Mouse (Mus musculus) right cerebral cortex, postnatal 10 days (tissue): ENCODE measurements at regions not wholly inside any gene's neighbourhood (a gene's known extent, or its start where the extent isn't known, plus 50 kb on each side); places are given as distances from the start of the nearest gene placed in this dataset.

ENCODE experiments used
- DNase-seq, 2 experiments: peaks; one replicate each; pipeline ENCODE4 v3.0.0; 2021; ENCODE audit warnings: low spot score in 2 of 2

DNA sequence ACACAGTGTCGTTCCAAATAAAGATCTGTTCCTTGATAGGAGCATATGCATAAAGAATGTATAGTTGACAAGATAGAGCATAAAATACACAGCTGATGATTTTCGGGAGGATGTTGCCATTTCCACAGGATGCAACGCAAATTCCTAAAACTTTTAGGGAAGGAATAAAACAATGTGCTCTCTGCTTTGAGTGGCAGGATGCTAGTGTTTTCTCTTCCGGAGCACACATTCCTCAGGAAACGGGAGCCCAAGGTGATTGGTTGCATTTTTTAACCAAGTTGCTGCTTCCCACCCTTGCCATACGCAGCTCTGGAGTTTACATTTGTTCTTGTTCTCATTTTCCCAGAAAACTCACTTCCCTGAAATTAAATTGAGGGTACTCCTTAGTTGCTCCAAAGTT is 116.8 kb upstream of the Arhgap28 start:
- DNase-seq, result no peak

DNA sequence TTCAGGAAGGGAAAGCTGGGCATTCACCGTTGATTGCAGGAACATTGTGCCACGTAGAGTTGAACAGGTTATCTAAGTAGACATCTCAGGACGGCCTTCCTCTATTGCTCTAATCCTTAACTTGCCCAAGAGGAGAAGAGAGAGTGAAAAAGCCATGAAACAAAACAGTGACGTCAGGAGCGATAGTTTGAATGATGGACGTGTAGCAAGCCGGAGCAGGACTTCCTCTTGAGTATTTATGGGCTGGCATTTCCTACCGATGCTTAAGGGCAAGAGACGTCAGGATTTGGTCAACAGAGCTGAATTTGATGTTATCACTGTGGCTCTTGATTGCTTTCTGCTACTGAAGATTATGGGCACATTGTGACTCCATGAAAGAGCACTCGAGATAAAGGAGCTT is 130.5 kb upstream of the Arhgap28 start:
- no peak for DNase-seq

DNA sequence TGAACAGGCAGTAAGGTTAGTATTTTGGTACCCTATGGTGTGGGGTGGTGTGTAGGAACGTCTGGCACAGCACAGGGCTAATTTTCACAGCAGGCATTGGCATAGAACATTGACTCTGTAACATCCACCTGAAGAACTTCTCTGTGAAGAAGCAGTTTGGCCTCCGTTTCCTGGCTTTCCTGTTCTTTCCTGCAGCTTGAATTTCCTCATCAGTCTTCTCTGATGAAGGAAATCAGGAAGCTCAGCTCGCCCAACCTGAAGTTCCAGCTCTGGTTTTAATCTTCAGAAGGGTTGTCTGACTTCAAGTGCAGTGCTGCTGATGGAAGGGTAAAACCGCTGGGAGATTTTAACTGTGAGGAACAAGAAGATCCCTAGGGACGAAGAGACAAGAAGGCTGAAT is 131.5 kb upstream of the Arhgap28 start:
- DNase-seq, result no peak

DNA sequence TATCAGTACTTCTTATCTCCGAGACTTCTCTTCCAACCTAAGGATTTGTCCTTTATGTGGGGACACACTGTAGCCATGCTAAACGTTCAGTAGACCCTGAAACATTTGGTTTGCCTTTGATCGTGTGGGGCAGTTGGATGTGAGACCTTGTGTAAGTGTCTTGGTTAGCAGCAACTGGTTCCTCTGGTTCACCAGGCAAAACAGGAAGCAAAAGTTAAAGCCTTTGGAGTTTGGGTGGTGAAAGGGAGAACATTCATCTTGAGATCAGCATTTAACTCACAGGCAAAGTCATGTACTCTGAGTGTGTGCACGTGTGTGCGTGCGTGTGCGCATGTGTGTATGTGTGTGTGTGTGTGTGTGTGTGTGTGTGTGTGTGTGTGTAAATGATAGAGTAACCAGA is 130.3 kb upstream of the L3mbtl4 start:
- DNase-seq, result no peak

DNA sequence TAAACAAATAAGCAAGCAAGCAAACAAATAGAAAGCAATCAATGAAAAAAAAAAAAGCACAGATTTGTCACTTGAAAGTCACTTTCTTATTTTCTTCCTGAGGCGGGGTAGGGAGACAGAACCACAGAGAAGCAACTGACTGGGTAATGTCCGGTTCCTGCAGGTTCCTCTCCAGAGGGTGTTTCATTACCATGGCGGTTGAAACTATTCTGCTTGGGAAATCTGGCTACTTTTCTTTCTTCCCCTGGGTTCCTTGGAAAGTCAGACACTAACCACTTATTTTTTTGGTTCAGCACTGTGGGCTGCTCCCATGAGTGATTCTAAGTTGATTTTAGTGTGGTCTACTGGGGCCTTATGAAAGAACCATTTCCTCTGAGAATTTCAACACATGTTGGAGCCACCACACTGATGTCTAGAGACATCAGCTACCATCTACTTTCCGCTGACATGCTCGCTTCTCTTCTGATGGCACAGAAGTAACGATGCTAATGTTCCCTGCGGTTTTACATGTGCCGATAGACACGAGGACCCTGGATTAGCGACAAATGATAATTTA is 124.3 kb upstream of the L3mbtl4 start:
- DNase-seq, result no peak

DNA sequence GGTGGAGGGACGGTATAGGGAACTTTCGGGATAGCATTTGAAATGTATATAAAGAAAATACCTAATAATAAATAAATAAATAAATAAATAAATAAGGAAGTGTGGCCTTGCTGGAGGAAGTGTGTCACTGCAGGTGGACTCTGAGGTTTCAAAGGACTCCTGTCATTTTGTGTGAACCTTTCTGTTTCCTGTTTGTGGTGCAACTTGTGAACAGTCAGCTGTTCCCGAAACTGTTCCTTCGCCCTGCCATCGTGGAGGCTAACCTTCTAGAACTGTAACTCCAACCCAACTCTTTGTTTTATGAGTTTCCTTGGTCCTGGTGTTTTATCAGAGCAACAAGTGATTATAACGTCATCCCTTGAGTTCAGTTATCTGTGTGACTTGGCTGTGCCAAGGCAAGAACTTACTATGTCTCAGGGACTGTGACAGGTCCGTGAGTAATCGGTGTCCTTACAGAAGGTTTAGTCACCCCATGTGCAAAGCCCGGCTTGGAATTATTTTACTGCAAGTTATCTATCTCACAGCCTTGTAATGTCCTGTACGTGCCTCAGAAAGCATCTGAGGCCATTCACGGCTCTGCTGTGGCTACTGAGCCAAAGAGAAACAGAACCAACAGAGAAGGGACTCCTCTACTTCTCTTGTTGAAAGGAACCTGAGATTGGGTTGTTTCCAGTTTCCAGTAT is 121.0 kb upstream of the L3mbtl4 start:
- DNase-seq, result no peak

DNA sequence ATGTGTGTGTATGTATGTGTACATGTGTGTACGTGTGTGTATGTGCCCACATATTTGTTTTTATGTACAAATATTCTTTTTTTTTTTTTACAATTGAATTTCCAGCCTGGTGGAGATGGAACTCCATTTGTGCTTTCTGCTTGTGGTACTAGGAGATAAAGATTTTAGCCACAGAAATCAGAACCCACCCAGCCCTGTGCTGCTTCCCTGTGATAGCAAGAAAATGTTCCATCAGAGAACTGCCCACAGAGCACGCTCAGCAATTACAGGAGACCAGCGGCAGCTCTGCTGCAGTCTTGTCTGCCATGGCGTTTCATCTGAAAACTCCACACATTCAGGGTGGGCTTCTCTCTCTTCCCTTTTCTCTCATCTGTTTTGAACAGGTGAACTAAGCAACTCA is 118.7 kb upstream of the L3mbtl4 start:
- DNase-seq, result no peak

DNA sequence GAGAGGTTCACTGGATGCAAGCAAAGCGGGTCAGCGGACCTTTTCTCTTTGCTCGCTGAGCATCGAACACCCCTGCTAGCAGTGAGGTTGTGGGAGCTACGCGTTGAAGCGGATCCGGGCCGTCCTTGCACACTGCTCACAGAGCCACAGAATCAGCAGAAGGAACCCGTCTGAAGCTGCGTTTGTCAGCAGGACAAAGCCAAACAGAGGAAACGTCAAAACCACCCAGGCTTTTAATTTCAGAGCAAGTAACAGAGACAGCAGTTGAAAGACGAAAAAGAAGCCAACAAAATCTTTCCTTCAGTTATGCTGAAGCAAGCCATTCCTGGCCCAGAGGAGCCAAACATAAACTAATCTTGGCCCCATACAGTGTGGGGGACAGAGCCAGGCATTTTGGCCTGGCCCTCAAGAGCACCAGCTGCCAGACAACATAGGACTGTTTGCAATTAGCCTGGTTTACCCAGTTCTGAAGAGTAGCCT is 115.4 kb upstream of the L3mbtl4 start:
- peak in 1 of 2 experiments; percentile 29 for DNase-seq

DNA sequence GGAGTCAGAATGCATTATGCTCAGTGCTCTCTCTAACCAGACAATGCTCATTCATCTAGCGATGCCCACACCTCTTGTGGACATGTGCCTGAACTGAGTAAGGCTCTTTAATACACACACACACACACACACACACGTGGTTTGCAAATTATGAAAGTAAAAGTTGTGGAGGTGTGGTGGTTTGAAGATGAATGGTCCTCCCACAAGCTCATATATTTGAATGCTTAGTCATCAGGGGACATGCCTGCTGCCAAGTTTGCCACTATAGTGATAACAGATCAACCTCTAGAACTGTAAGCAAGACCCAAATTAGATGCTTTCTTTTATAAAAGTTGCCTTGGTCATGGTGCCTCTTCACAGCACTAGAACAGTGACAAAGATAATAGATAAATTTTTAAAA is 112.5 kb upstream of the L3mbtl4 start:
- DNase-seq, result no peak

DNA sequence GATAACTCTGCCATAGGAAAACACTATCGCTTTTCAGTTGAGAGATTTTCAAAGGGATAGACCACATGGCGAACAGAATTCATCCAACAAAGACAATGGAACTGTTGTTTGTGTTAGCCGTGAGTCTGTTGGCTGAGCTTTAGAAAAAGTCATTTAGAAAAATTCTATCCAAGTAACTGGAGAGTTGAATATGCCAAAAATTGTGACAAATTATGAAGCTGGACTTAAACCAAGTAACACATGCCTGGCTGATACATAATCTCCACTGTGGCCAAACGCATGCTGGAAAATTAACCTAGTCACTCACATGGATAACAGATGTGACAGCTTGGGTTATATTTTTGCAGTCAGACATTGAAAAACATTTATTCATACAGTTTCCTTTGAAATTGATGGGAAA is 110.1 kb upstream of the L3mbtl4 start:
- no peak for DNase-seq

DNA sequence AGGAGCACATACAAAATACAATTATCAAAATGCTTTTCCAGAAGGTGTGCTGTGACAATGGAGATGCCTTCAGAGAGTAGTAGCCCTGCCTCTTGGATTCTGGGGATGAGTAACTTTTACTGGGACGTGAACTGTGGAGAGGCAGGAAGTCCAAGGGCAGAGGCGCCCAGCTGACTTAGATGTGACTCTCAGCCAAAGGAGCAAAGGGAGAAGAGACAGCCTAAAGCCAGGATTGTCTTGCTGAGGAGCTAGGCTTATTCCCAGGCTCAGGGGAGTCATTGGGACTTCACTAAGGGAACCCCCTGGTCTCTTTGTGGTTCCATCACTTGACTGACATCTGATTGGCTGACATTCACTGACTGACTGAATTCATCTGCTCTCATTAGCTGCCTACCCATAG is 108.9 kb upstream of the L3mbtl4 start:
- DNase-seq, result no peak

DNA sequence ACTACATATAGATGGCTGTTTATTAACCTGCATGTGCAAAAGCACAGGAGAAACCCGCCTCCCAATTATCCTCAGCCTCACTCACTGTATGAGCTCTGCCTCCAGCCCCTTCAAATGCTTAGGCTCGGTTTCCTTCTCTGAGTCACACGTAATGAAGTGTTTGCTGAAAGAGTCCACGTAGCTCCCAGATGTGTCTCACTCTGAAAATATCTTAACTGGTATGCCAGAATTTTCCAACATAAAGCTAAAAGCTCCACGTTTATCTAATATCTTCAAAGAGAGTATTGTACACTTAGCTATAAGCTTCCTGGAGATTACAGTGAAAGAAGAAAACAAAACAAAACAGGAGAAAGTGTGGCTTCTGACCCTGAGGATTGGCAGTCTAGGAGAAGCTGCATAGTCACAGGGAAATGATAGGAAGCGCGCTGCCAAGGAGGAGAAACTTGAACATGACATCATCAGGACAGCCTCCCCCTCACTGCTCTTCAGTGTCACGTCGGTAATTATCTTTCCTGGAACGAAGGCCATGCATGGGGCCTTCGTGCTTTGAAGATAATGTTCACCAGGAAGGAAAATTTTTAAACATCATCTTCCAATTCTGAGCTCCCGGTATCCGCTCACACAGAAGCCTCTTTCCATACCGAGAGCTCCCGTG is 108.3 kb upstream of the L3mbtl4 start:
- DNase-seq, result no peak

DNA sequence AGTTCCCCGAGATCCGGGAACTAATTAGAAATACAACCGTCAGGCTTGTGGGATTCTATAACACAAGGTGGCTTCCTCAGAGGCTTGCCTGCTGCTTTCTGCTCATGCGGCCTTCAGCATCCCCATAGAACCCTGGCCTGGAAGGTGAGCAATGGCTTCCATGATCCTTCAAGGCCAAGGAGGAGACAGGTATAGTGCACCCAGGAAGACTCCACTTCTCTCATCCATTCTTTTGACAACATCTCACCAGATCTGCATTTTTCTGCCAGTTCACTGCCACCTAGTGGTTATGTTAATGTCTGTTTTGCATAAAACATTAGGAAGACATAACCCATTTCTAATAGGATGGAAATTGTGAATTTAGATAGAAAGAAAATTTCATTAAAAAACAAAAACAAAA is 107.2 kb upstream of the L3mbtl4 start:
- no peak for DNase-seq

DNA sequence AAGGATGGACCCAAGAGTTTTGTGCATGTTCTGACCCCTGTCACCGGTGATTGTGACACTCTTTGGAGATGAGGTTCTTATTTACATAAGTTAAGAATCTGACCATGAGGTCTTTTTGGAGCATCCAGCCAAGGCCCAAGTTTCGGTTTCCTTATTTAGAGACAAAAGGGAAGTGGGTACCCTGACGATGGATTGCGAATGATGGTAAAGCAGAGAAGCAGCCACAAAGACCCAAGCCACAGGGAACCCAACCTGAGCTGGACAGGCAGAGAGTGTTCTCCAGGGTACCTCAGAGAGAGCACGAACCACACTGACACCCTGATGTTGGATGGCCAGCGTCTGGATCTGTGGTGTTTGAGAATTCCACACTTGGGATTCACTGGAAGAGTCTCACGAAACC is 100.8 kb upstream of the L3mbtl4 start:
- no peak for DNase-seq

DNA sequence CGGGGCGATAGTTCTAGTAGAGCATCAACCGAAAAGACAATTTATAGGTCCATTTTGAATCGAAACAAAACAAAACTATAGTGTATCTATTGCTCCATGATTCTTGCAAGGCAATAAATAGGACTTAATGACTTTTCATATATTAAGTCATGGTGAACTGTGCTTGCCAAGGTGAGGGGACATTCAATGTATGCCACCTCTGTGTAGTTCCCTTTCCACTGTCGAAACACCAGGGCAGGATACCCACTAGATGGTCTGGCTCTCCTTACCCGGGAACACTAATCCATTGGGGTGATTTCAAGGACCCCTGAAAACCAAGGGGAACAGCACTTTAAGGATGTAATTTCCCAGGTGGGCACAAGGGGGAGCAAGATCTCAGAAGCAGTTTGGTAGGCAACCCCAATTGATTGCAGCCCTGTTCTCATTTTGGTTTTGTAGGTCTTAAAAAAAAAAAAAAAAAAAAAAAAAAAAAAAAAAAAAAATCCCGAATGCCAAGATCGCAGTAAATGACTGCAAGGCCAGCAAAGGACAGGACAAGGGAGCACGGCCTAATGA is 96.9 kb upstream of the L3mbtl4 start:
- DNase-seq, result peak; percentile 34 to 60

DNA sequence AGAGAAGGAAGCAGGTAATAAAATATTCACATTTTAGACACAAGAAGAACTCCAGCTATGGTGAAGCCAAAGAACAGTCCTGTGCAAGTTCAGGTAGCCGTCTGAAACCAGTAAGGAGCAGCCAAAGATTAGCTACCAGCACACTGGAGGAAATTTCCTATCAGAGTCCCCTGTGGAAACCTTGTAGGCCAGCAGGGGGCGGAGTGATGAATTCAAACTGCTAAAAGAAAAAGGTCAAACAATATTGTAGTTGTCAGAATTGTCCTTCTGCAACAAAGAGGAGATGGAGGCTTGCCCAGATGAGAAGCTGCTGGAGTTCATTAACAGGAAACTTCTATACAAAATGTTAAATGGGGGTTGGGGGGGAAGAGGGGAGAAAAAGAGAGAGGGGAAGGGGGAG is 95.8 kb upstream of the L3mbtl4 start:
- peak; percentile 35 to 59 for DNase-seq

DNA sequence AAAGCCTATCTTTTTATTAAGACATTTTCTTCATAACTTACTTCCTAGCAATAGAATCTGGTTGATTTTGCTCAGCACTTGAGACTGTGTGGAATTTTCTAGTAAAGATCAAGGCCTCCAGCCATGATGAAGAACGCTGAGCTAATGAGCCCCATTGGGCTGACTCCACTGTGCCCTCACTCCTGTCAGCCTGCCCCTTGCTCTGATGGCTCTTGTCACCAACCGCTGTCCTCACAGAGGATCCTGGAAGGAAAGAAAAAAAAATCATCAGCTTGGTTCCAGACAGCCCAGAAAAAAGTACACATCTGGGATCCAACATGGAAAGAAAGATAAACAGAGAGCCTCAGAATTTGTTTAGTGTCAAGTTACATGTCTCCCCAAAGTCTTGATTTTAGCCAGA is 88.2 kb upstream of the L3mbtl4 start:
- no peak for DNase-seq

DNA sequence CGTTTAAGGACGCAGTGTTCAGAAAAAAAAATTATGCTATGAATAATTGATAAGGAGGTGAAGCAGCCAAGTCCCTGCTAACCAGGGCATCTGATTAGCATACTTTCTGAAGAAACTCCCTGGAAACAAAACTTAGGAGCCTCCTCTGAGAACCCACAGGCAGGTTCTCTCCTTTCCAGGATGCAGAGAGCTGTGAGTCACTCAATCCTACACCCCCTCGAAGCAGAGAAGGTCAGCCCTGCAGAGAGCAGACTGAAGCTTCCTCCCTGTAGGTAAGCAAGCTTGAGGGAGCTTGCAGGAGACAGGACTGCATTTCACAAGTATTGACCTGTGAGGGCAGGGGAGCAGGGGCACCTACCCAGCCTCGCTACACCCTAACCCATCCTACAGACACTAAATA is 83.7 kb upstream of the L3mbtl4 start:
- DNase-seq, result no peak

DNA sequence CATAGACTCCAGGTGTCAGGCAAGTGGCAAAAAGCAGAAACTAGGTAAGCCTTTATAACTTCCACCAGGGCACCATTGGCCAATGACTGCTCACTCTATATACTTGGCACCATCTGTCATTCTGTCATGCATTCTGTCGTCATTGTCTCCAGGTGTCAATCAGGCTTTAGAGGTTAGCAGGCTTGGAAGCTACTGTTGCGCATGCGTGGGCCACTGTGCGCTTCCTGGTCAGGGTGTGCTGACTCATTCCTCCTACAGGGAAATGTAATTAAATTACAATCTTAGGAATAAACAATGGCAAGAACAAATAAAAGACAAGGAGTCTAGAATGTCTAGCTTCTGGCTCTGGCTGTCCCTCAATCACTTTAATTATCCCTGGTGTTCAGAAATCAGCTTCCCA is 68.1 kb upstream of the L3mbtl4 start:
- DNase-seq, result no peak

DNA sequence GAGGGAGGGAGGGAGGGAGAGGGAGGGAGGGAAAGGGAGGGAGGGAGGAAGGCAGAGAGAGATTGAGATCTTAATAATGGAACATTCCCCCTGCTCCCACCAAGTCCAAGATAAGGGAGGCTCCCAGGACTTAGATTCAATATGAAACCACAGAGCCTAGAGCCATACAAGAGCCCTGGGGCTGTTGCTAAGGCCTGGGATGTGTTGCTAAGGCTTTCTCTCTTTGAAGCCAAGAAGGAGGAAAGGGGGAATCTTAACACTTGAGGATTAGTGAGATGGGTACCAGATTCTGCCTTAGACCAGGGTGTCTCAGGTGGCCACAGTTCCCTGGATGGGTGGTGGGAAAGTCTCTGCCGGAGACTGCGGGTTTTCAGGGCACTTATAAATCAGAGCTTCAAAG is 64.8 kb upstream of the L3mbtl4 start:
- peak in 1 of 2 experiments; percentile 28 for DNase-seq

DNA sequence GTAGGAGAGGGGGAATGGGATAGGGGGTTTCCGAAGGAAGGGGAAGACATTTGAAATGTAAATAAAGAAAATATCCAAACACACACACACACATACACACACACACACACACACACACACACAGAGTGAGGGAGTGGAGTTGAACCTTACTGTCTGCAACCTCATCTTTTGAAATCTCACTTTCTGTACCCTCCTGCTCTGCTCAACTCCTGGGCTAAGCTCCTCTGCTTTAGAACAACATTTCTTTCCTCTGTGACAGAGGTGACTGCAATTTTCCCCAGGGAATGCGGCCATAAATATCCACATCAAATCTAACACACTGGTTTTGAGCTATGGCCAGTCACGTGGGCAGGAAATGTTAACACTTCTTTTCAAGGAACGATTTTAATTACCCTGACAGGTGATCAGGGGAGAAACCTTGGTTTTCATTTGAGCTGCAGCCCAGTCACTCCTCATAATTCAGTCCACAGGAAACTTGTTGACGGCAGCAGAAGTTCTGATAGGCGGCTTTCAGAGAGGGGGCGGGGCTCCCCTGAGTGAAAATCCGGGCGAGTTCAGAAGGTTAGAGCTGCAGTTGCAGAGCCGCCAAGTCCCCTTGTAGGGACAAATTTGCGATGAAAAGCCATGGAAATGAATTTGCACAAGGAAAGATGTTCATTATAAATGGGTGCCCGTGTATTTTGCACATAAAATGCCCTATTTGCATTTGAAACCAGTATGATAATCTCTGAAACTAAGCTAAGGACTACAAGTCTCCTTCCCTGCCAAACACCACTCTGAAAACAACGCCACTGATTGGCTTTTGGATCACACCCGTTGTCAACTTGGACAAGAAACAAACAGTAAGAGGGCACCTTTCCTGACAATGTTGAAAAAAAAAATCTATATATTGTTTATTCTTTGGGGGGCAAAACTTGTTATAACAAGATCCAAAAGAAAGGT is 63.0 kb upstream of the L3mbtl4 start:
- DNase-seq, result peak; percentile 33 to 42

DNA sequence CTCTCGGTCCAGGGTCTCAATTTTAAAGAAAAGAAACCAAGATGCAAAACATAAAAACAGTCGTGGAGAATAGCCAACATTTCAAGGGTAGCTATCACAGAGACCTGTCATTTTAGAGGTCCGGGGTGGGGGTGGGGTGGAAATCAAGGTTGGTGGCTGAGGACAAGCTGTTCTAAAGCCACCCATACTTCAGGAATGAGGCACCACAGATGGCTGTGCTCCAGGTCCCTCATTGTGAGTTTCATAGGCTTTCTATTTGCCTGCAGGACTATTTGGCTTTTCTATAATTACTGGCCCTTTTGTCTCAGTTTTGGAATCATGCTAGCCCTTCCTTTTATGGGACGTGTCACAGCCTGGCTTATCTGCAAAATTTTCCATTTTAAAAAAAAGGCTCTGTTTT is 55.4 kb upstream of the L3mbtl4 start:
- DNase-seq, result no peak
